Mouse (Mus musculus) left cerebral cortex, adult 18-20 months (tissue): ENCODE data around the gene Rnaset2b. TPM values are rescaled to one million over a fixed set of nuclear protein-coding genes. Genes with fewer than 3 reads are reported as not detected.
"Not testable (repeated sequence)": the region's sequence is repeated elsewhere in the genome, so short reads cannot be mapped to it uniquely, and the experiment has no call there.

Source experiments
- DNase-seq, 2 experiments: peaks; one replicate each; pipeline ENCODE4 v3.0.0; 2021 to 2022; ENCODE audit warnings: low spot score in 2 of 2, mixed read lengths in 1 of 2
- total RNA-seq, 2 experiments: library from RNA; stranded (reverse); gene quantifications; 2 replicates each; pipeline ENCODE4 v1.2.3; 2021

Gene Rnaset2b
- total RNA-seq, 2 experiments from 2014 or later = 43.6 to 44.5 TPM

- not testable (repeated sequence) for DNase-seq
These were observed 8.9 kb downstream of the Rnaset2b start for GRCm38 (mm10) chr17:6979380-6979779.

GRCm38 (mm10) chr17:6980144-6980543 is 9.7 kb downstream of the Rnaset2b start:
- not testable (repeated sequence) for DNase-seq

GRCm38 (mm10) chr17:6986118-6986517 is 15.7 kb downstream of the Rnaset2b start:
- not testable (repeated sequence) for DNase-seq

GRCm38 (mm10) chr17:6995504-6995903 is 25.1 kb downstream of the Rnaset2b start:
- not testable (repeated sequence) for DNase-seq

- DNase-seq = not testable (repeated sequence)
These were observed 26.4 kb downstream of the Rnaset2b start for GRCm38 (mm10) chr17:6996826-6997225.

- DNase-seq = not testable (repeated sequence)
These were observed 27.5 kb downstream of the Rnaset2b start for GRCm38 (mm10) chr17:6997778-6998490.

- DNase-seq = not testable (repeated sequence)
These were observed 31.6 kb downstream of the Rnaset2b start for GRCm38 (mm10) chr17:7001790-7002585.

GRCm38 (mm10) chr17:7003392-7003791 is 33.0 kb downstream of the Rnaset2b start:
- DNase-seq = not testable (repeated sequence)

- not testable (repeated sequence) for DNase-seq
These were observed 35.2 kb downstream of the Rnaset2b start for GRCm38 (mm10) chr17:7005646-7006045.

GRCm38 (mm10) chr17:7008885-7009284 is 38.5 kb downstream of the Rnaset2b start:
- not testable (repeated sequence) for DNase-seq

- DNase-seq = not testable (repeated sequence)
These were observed 39.0 kb downstream of the Rnaset2b start for GRCm38 (mm10) chr17:7009440-7009839.

GRCm38 (mm10) chr17:7009901-7010300 is 39.5 kb downstream of the Rnaset2b start:
- DNase-seq = not testable (repeated sequence)

- DNase-seq = not testable (repeated sequence)
These were observed 43.8 kb downstream of the Rnaset2b start for GRCm38 (mm10) chr17:7014190-7014589.

GRCm38 (mm10) chr17:7025257-7025656 is 54.8 kb downstream of the Rnaset2b start, which contains the start of gene Gm1604a:
TSS of gene Gm1604a (plus strand) at chr17:7025568.
- DNase-seq = peak; percentile 9 to 23

- not testable (repeated sequence) for DNase-seq
These were observed 55.4 kb downstream of the Rnaset2b start for GRCm38 (mm10) chr17:7025764-7026346.

GRCm38 (mm10) chr17:7030204-7030603 is 59.8 kb downstream of the Rnaset2b start:
- DNase-seq = not testable (repeated sequence)

GRCm38 (mm10) chr17:7030622-7031174 is 60.3 kb downstream of the Rnaset2b start:
- not testable (repeated sequence) for DNase-seq

GRCm38 (mm10) chr17:7033192-7034166 is 63.0 kb downstream of the Rnaset2b start:
- not testable (repeated sequence) for DNase-seq
